Mouse (Mus musculus) natural killer cell, adult 2 months (primary cell): ENCODE results near the gene Pafah1b3.
"Not testable (repeated sequence)": the region's sequence is repeated elsewhere in the genome, so short reads cannot be mapped to it uniquely, and the experiment has no call there.

Experiments used
- DNase-seq, 2 experiments: peaks; one replicate each; pipeline ENCODE4 v3.0.0; 2022; ENCODE audit warnings: low spot score in 2 of 2

The Pafah1b3 gene

GRCm38 (mm10) chr7:25269029-25269428 is 28.8 kb downstream of the Pafah1b3 start:
- no peak for DNase-seq

- DNase-seq, result no peak
These were observed 29.2 kb downstream of the Pafah1b3 start for GRCm38 (mm10) chr7:25268588-25268987.

- peak; percentile 99 for DNase-seq
These were observed 29.9 kb downstream of the Pafah1b3 start for GRCm38 (mm10) chr7:25267751-25268463.

GRCm38 (mm10) chr7:25267301-25267750 is 30.5 kb downstream of the Pafah1b3 start, which contains the start of gene Cic:
Cic (plus strand) TSS chr7:25267704.
- peak; percentile 100 for DNase-seq

- no peak for DNase-seq
These were observed 31.4 kb downstream of the Pafah1b3 start for GRCm38 (mm10) chr7:25266180-25266962.

GRCm38 (mm10) chr7:25265743-25266142 is 32.0 kb downstream of the Pafah1b3 start:
- not testable (repeated sequence) for DNase-seq

GRCm38 (mm10) chr7:25263968-25264870 is 33.6 kb downstream of the Pafah1b3 start:
- no peak for DNase-seq

- DNase-seq, result no peak
These were observed 35.9 kb downstream of the Pafah1b3 start for GRCm38 (mm10) chr7:25261896-25262295.

- no peak for DNase-seq
These were observed 46.0 kb downstream of the Pafah1b3 start for GRCm38 (mm10) chr7:25251822-25252221.

GRCm38 (mm10) chr7:25251071-25251791 is 46.6 kb downstream of the Pafah1b3 start:
- DNase-seq, result no peak

- peak; percentile 91 to 93 for DNase-seq
These were observed 47.4 kb downstream of the Pafah1b3 start, which contains the start of gene Erf for GRCm38 (mm10) chr7:25250141-25250972. Erf (minus strand) TSS chr7:25250761.

- DNase-seq, result peak in 1 of 2 experiments; percentile 58
These were observed 48.3 kb downstream of the Pafah1b3 start for GRCm38 (mm10) chr7:25249314-25250140.

- DNase-seq, result no peak
These were observed 48.9 kb downstream of the Pafah1b3 start for GRCm38 (mm10) chr7:25248846-25249313.

GRCm38 (mm10) chr7:25248018-25248647 is 49.7 kb downstream of the Pafah1b3 start:
- DNase-seq, result no peak

GRCm38 (mm10) chr7:25247498-25247897 is 50.3 kb downstream of the Pafah1b3 start:
- DNase-seq, result no peak

GRCm38 (mm10) chr7:25246759-25247137 is 51.0 kb downstream of the Pafah1b3 start:
- DNase-seq, result no peak

- no peak for DNase-seq
These were observed 51.6 kb downstream of the Pafah1b3 start for GRCm38 (mm10) chr7:25246079-25246758.
